Mouse (Mus musculus) kidney, adult 9 months (tissue): ENCODE measurements around the gene Smim15.
A peak's percentile ranks its signal among the peaks of the same experiment; 100 is the strongest.

ENCODE experiments used
- DNase-seq: peaks from one replicate; pipeline ENCODE4 v3.0.0; 2022

The Smim15 gene

DNA sequence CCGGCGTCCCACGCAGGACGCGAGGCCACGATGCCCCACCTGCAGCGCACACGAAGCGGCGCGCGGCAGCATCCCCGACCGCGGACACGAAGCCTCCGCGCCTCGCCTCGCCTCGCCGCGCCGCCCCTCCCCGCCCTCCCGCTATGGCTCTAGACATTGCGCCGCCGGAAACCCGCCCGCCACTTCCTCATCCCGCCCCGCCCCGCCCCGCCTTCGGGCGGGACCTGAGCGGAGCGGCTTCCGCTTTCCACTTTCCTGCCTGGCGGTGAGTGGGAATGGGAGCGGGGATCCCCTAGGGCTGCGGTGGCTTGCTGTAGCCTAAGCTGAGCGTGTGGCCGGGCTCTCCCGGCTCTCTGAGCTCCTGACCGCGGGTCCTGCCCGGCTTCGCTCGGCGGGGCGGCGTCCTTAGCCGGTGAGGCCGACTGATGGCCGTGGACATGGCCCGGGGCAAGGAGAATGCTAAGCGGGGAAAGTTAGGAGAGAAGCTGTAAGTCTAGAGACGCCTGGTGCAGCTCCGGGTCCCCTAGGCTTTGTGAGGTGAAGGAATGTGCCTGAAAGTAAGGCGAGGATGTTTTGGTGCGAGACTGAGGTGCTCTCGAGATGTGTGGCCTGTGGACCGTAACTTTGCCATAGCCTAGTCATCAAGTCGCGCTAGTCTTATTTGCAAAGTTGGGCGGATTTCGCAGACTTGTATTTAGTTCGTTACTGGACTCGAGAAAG lies at the start of gene Smim15:
Smim15 (plus strand) TSS at position 225 of the 720 bp plus-strand sequence.
- peak; percentile 90 for DNase-seq

DNA sequence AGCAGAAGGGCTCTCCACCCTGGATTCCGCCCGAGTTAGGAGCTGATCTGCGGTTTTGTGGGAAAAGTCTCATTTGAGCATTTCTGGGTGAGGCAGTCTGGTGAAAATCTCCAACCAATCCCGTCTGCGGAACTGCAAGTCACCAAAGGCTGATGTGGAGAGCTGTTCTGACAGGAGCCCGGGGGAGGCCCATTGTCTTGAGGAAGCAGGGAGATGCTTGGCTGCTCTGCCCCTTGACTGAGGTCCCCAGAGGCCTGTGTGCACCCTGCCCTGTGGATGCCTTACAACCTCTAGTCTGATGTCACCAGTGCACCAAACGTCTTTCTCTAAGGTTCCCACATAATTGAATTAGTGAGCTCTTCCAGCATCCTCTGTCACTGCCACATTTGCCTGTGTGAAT lies 49.0 kb upstream of the Smim15 start:
- DNase-seq = no peak

DNA sequence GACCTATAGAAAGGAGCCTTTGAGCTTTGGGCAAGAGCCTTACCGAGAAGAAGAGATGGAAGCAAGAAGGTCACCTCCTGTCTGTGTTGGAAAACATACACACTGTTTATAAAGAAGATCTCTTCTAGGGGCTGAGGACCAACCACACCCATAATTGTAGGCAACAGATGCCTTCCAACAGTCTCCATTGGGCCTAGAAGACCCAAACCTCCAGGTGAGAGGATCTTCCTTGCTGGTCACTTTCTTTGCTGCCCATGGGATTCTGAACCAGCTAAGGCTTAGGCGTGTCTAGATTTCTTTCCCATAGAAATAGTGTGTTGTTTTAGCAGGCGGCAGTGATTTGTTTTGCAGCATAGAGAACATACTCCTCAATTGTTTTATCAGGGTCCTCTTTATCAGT lies 47.9 kb upstream of the Smim15 start:
- DNase-seq = no peak

DNA sequence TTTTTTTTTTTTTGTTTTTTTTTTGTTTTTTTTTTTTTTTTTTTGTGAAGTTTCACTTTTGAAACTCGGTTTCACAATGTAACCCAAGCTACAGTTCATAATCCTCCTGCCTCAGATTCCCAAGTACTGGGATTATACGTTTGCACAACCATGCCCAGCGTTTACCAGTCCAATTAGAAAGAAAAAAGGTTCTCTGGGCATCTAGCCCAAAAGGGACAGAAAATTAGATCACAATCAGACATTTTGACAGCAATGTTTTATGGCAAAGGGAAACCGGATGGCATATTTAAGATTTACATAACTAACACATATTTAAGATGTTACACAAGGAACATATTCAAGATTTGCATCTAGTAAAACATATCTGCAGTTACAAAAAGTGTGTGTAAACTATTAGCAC lies 36.4 kb upstream of the Smim15 start:
- no peak for DNase-seq

DNA sequence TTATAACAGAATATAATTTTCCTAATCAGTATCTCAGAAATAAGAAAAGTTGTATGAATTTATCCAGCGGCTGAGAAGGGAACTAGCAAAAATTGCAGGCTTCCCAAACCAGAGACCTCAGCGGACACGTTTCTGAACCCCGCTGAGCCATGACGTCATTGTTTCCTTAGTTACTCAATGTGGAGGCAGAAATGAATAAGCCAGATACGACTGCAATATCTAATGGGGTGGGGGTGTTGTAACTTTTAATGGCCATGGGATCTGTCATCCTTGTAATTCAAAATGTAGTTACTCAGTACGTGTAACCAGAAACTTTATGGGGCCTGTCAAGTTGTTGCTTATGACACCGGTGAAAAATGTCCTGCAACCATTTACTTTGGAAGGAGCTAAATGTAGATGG lies 31.1 kb upstream of the Smim15 start:
- no peak for DNase-seq

DNA sequence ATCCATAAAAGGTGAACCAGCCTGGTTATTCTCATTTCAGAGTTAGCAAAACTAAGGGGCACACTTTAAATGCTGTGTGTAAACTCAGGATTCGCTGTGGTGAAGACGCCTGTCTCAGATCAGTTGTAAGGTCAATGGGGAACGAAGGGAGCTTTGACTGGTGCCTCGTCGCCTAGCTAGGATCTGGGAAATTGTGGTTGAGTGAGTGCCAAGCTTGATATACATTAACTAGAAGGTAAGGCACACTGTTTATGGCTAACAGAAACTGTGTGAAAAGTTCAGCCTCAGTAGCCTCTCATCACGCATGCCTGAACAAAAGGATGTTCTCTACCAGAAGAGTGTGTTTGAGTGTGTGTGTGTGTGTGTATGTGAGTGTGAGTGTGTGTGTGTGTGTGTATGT lies 30.4 kb upstream of the Smim15 start:
- peak; percentile 87 for DNase-seq

DNA sequence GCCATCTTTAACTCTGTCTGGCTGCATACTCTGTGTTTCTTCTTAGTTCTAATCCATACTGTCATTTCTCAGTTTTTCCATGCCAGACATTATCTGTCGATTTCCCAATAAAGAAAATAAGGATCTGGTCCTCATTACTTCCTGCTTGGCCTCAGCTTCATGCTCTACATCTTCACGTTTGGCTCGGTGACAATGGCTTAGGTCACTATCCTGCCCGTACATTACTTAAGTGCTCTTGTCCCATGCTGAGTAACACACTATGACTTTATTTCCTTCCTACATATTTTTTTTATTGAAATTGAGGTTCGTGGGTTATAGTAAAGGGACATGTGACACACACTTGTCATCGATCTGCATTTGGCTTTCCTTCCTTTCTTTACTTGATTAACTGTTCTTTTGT lies 29.1 kb upstream of the Smim15 start:
- no peak for DNase-seq

DNA sequence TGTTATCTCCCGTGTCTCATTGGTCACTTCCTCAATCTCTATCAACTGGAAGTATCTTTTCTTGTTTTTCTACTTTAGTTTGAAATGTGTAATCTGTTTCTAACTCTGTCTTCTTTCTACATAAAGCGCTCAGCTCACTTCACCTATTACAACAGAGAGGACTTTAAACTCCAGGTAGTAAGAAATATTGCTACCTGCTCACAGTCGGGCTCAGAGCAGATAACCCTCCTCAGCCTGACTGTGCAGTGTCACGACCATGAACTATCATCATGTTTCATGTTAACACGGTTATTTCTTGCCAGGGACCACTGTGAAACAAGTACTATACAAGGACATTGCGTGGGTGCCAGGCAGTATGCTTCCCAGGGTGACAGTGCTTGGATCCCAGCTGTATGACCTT lies 26.9 kb upstream of the Smim15 start:
- DNase-seq = no peak

DNA sequence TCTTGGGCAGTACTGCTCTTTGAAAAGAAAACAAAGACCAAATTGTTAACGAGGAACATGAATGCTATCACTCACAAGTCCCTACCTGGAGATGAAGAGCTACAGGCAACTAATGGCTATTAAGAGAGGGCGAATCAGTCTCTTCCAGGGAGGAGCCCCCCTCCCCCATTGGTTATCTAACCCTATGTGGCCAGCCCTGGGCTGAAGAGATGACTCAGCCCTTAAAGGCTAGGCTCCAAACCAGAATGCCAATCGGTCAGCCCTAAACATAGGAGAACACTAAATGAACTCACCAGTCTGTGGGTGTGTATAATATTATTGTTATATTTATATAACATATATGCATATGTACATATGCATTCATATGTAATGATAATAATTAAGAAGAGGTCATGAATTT lies 18.4 kb upstream of the Smim15 start:
- DNase-seq = no peak

DNA sequence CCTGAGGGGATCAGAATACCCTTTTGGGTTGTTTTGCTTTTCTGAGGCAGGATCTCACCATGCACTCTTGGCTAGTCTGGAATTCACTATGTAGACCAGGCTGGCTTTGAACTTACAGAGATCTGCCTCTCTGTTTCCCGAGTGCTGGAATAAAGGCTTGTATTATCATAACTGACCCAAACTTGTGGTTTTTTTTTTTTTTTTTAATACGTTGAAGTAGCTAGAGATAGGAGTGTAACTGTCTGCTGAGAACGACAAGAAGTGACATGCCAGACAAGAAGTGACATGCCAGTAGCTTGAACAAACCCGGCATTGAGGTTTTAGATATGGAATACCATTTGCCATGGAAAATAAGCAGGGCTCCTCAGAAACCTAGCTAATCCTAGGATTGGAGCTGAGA lies 11.5 kb upstream of the Smim15 start:
- DNase-seq = no peak

DNA sequence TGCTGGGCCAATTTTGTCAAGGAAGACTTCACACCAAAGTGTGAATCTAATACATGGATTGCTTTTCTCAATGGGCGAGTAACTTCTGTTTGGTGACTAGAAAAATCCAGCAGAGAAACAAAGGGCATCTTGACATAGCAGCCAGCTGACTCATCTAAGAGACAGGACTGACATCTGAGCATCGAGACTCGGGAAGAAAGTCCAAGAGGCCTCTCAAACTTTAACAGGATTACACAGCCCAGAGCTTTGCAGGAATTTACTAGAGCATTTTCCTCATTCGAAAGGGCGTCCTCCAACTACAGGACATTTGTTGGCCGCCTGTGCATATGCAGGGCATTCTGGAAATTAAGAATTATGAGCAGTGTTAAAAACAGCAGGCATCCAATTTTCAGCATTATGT lies 4.9 kb upstream of the Smim15 start:
- peak; percentile 91 for DNase-seq

DNA sequence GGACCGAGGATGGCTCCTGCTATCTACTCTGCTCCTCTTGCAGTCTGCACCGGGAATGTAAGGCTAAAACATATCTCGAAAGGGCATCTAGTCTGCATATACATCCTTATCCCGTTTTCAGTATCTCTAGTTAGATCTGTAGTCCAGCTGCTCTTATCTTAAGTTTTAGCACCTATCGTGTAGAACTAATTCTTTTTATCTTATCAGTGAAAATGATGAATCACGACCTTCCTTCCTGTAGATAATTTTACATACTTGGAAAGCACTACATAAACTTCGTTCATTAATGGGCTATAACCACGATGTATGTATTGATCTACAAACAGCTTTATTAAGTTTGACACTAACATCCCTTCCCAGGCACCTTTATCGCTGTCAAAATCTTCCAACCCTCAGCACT lies 4.3 kb upstream of the Smim15 start:
- no peak for DNase-seq

DNA sequence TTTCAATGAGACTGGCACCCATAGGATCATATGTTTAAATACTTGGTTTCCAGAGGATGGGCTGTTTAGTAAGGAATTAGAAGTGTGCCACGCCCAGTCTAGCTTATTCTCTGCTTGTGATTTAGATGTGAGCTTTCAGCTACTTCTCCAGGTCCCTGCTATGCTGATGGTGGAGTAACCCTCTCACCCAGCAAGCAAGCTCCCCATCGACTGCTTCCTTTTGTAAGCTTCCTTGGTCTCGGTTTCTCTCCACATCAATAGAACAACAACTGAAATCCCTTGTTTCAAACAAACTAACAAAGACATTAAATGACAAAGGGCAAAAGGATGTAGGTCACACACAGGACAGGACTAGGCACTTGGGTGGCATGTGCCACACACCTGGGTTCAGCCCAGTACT lies 3.8 kb upstream of the Smim15 start:
- DNase-seq = no peak

DNA sequence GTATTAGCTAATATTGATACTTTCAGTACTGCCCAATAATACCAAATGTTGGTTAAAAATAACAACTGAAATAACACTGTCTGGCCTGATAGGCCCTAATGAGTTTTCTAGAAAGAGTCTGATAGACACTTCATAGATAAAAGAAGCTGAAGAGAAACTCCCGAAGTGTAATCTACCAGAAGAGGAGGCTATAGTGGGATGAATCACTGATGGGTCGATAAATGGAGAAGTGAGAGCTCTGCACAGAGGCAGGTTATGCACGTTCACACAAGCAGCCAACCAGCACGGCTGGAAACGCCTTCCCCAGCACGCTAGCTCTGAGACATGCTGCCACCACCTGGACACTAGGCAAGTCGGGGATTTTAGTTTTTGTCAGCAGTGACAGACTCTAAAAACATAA lies 2.9 kb upstream of the Smim15 start:
- peak; percentile 85 for DNase-seq

DNA sequence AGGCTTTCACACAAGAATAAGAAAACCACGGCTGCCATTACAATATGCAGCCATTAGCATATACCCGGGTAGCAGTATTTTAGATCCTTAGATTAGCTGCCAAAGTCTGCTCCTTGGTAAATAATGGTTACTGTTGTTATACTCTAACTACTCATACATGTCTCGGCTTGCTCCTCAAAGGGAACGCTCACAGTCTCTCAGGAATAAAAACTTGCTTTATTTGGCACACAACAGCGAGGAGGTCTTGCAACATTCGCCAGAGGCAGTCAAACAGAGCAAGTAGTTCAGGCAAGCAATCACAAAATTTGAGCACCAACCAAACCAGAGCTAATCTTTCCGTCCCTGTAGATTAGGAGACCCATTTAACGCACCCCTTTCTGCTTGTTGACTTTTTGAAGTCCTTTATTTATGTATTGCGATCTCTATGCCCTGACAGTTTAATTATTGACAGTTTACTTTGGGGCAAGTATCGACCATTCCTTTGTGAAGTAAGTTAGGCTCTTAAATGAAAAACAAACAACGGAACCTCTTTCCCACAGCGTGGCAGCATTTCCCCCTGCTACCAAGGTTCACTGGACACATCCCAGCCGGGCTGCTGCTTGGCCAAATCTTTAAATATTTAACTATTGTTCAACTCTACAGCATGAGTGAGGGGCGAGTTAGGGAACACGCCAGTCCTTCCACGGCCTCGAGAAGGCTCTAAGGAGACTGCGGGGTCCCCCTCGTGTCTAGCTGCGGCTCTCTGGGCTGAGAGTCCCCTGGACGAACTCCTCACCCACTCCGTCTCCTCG lies 620 bp upstream of the Smim15 start:
- DNase-seq = peak; percentile 82

DNA sequence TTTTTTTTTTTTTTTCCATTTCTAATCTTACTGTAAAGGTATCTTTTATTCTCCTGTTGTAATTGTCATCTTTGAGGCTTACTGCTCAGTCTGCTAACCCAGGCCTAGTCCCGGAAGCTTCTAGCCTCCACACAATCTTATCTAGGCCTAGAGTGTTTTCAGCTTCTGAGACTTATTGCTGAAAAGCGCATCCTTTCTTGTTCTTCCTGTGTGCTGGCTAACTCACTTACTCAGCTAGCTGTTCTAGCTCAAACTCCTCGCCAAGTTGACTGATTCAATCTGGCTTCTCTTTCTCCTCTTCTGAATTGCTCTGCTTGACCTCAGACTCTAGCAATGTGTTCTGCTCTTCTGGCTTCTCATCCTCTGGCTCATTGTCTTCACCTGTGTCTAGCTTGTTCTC lies 1.4 kb downstream of the Smim15 start:
- no peak for DNase-seq

DNA sequence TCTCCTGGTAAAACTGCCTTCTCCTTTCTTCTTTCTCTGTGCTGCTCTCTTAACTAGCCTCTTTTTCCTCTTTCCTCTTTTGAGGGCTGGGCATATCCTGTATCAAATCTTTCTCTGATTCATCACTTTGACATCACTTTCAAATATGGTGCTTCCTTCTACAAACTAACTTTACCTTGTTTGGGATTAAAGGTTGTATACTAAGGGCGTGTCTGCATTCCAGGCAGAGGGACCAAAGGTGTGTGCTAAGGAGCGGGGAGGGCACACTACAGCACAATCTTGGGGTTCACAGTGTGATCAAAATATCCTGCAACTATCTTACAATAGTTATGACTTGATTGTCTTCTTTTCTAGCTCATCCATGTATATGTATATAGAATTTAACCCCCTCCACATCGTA lies 1.8 kb downstream of the Smim15 start:
- no peak for DNase-seq

DNA sequence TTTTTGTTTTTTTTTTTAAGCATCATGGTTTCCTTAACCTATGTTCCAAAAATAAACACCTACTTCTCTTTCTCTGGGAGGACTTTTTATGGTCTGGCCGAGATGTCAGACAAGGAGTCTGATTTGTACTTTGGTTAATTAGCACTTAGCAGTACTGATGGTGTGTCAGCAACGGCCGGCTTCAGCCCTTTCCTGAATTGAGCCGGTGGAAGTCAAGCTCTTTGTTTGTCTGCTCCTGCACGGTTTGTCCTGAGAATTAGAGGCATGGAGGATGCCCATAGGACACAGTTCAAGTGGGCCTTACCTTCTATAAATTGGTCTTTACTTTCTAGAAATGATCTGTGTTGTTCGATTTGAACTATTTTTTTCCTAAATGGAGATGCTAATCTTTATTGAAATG lies 2.6 kb downstream of the Smim15 start:
- no peak for DNase-seq

DNA sequence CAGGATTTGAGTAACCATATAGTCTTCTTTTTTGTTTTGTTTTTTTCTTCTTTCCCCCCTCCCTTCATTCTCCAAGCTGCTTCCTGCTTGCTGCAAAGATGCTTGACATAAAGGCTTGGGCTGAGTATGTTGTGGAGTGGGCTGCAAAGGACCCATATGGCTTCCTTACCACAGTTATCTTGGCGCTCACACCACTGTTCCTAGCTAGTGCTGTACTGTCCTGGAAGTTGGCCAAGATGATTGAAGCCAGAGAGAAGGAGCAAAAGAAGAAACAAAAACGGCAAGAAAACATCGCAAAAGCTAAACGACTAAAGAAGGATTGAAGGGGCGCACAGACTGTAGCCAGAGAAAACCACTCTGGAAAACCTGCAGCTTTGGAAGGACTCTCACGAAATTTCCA lies 3.1 kb downstream of the Smim15 start:
- no peak for DNase-seq

DNA sequence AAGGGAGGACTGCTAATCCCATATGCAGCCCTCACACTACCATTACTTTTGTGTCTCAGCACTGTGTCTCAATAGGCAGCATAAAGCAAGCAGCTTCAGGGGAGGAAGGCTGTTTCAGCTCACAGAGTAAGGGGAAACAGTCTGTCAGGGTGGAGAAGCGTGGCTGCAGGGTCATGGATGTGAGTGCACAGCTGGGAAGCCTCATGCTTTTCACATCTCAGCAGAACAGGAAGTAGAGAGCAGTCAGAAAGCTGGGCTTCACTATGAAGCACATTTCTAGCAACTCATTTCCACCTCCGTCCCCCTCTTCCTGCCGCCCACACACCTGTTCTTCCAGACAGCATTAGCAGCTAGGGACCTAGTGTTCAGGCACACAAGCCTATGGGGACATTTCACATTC lies 12.7 kb downstream of the Smim15 start:
- no peak for DNase-seq

DNA sequence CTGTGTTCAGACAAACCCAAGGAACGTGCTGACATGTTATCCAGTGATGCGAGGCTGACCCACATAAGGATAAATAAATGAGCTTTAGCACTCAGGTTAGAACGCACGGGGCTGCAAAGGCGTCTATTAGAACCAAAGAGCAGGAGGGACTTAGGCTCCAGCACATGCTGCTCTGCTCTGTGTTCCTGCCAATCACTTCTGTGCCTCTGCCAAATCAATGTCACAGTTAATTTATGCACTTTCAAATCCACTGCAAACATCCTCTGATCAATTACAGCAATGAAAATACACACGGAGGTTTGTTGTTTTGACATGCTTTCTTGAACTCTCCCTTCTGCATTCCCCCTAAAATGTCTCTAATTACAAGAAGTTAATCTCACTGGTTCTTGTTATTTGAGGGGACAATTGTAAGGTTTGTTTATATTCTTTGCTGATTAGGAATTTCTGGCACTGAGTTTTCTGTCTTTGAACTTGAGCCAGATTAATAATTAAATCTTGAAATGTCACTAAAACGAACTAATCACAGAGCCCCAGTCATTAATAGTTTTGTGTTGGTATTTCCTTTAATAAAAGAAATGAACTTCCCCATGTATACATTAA lies 16.1 kb downstream of the Smim15 start:
- DNase-seq = peak; percentile 66

DNA sequence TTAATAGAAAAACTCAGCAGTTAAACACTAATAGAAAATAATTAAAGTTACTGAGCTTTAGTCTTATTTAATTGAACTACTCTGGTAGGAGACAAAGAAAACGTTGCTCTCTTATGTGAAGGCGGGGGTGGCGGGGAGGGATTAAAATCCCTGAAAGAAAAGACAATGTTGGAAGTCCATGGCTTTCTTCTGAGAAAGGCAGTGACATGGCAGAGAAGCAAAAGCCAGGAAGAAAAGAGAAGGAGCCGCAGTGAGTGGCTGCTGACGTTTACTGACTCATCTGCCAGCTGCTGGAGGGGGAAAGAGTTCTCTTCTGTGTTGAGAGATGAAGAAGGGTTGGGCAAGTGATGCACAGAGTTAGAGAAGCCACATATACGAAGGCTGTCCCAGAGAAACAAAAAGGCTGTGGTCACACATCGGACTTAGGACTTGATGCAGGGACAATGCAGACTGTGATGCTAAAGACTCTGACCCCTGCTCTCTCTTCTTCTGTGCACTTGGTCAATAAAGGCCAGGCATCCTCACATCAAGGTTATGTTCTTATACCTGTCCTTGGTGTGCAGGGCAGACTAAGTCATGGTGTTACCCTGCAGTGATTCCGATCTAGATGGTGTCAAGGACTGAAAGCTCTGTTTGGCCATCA lies 16.8 kb downstream of the Smim15 start:
- DNase-seq = peak; percentile 45

DNA sequence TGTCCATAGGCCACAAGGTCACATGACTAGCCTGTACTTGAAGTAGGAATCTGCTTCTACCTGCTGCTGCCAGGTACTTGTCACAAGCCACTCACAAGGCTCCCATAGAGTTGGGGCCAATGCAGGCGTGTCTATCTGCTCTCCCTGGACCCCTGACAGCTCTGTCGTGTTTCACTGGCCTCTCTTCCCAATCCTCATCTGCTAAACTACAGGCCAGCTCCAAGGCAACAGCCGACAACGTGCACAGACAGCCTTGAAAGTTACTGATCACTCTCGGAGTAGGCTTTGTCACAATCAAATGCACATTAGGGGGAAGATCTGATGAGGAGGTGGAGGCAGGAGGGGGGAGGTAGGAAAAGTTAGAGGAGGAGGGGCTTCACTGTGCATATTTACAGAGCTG lies 18.7 kb downstream of the Smim15 start:
- no peak for DNase-seq
